Mouse (Mus musculus): ENCODE data around the gene Dnah8. TPM values are rescaled to one million over a fixed set of nuclear protein-coding genes. Genes with fewer than 3 reads are reported as not detected.
"Not testable (repeated sequence)": the region's sequence is repeated elsewhere in the genome, so short reads cannot be mapped to it uniquely, and the experiment has no call there.

Dnah8 gene
- polyA plus RNA-seq, 1 experiment from 2014 or later = 0.85 TPM

DNA sequence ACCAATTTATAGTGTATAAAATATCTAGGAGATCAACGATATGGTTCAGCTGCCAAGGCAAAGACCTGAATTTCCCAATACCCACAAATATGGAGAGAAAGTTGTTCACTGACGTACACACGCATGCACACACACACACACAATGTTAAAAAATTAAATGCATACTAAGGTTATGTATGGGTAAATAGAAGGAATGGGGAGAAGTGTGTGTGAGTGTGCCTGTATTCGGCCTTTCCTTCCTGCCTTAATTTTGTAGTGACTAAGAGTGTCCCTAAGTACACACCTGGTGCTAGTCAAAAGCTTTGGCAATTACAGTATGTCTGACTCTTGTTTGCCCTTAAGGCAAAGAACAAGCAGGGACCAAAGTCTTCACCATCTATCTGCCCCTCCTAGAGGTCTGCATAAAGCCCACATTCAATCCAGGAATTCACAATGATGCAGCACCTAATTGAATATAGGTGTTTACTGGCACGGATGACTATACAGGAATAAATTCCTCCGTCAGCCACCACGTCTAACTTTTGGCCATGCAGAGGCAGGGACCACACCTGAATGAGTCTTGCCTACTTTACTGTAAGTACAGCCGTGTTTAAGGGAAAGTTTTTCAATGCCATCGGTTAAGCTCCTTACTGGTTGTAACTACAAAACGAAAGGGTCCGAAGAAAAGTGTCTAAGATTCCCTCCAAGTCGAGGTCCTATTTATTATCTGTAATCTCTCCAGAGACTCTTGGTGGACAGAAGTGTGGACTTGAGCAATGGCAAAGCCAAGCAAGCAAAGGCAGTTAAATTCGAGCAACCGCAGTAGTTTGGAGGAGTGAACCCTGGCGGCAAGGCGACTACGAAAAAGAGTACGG is 12.7 kb upstream of the Dnah8 start:
- H3K9me3 ChIP-seq (replicated peaks) = no peaks in the 10 kb centered on the region
- 26% methylated on average over 18 of the region's 18 CpGs for WGBS
- no peaks in the 10 kb centered on the region for H3K36me3 ChIP-seq (ENCODE audit: poor library complexity, severe bottlenecking)
- H3K27me3 ChIP-seq = no peaks in the 10 kb centered on the region
- H3K9ac ChIP-seq = peak overlapping the region; percentile 83
- peak overlapping the region; percentile 70; the same call in 1 of the 2 replicates for H3K27ac ChIP-seq
- peak overlapping the region; percentile 72 for H3K4me3 ChIP-seq
- peak overlapping the region; percentile 73 for H3K4me2 ChIP-seq
- ATAC-seq = no peak
- H3K4me1 ChIP-seq = peaks cover 37% of the 10 kb centered on the region

DNA sequence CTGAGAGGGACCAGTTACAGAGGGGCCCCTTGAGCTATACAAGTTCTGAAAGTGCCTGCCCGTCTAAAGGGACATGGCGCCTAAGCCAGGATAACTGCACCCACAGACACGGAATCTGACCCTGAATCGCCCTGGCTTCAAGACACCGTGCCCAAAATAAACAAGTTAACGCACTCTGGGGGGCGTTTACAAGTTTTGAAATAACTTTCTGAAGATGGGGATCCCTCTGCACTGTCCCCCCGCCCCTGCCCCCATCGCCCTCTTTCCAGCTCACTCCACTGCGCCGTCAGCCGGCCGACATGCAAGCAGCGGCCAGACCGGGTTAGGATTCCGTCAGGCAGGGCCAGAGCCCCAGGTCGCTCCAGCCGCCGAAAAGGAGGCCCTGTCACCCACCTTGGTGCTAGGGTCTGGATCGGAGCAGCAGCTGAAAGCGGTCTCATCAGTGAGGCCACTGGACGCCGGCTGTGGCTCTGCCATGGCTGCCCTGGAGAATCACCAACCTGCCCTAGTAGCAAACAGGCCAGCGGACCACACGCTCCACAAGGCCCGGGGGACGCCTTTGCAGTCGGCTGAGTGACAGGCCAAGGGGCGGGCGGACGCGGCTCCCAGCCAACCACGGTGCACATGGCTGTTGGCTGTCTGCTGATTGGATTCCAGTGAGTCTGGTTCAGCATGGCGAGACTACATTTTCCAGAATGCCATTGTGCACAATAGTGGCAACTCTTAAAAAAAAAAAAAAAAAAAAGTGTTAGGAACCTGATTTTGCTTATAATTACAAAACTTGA is 11.9 kb upstream of the Dnah8 start:
- Histone ChIP-seq H3K4me2 (peak overlapping the region; percentile 73), H3K9me3 (replicated peaks) (no peaks in the 10 kb centered on the region), H3K4me3 (peak overlapping the region; percentile 72), H3K27me3 (no peaks in the 10 kb centered on the region), H3K36me3 (ENCODE audit: poor library complexity, severe bottlenecking) (no peaks in the 10 kb centered on the region), H3K27ac (peak overlapping the region; percentile 70), H3K4me1 (peaks cover 32% of the 10 kb centered on the region), H3K9ac (peak overlapping the region; percentile 83)
- whole genome bisulfite sequencing = under 1% methylated on average over 34 of the region's 34 CpGs
- ATAC-seq = peak; percentile 100

DNA sequence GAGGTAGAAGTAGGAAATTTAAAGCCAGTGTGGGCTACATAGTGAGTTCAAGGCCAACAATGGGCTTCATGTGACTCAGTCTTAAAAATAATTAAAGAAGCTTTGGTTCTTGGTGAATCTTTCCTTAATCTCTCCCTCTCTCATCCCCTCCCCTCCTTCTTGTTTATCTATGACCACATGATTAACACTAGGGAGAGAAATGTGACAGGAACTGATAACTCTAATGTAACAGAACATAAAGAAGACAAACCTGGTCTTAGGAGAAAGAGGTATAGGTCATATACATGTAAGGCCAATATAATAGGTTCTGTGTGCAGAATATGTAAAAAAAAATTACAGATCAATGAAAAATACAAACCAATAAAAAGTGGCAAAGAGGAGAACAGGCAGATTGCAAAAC is 10.8 kb upstream of the Dnah8 start:
- no peak overlapping the region for H3K4me2 ChIP-seq
- H3K36me3 ChIP-seq (ENCODE audit: poor library complexity, severe bottlenecking) = no peaks in the 10 kb centered on the region
- H3K27me3 ChIP-seq = no peaks in the 10 kb centered on the region
- no peaks in the 10 kb centered on the region for H3K9me3 ChIP-seq (replicated peaks)
- H3K4me3 ChIP-seq = no peak overlapping the region
- no peak overlapping the region for H3K27ac ChIP-seq
- ATAC-seq = no peak
- H3K4me1 ChIP-seq = peaks cover 22% of the 10 kb centered on the region
- no peak overlapping the region for H3K9ac ChIP-seq

DNA sequence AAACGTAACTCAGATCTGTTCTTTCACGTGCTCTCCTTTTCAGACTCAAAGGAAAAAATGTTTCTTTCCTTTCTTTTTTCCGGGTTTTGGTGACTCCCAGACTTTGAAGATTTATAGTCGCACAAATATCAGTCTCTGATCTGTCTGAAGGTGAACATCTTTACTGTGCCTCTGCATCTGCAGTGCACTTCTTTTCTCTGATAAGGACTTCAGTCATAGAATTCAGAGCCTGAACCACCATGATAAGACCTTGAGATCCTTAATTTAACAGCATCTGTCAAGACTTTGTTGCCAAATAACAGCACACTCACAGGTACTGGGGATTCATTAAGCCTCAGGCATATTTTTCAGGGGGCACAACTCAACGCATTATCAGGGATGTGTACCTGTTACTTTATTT is 8.0 kb upstream of the Dnah8 start:
- Histone ChIP-seq H3K4me3 (no peak overlapping the region), H3K4me1 (peaks cover 9% of the 10 kb centered on the region), H3K4me2 (no peak overlapping the region), H3K9ac (no peak overlapping the region), H3K36me3 (ENCODE audit: poor library complexity, severe bottlenecking) (no peaks in the 10 kb centered on the region), H3K27me3 (no peaks in the 10 kb centered on the region), H3K9me3 (replicated peaks) (no peaks in the 10 kb centered on the region), H3K27ac (no peak overlapping the region)
- 89% methylated on average over 5 of the region's 5 CpGs for WGBS
- ATAC-seq = no peak

DNA sequence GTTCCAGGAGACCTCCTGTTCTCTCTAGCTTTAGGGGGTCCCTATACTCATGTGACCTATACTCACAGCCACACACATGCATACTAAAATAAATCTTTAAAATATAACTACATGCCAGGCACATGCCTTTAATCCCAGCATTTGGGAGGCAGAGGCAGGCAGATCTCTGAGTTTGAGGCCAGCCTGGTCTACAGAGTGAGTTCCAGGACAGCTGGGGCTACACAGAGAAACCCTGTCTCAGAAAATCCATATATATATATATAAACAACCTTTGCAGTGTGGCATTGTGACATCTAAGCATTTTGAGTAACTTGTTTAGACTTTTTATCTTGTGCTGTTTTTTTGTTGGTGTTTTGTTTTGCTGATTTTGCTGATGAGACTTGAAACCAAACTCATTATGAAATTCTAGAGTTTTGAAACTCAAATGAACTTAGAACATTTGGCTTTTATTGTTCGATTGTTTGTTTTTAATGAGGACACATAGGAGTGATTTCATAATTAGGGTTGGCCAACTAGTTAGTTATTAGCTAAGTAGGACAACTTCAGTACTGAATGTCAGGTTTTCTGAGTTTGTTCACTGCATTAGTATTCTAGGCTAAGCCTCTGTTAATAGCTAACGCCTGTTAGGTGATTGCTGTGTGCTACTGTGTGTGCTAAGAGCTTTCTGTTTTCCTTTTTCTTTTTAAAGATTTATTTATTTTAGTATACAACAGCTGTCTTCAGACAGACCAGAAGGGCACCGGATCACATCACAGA is 5.8 kb upstream of the Dnah8 start:
- WGBS = 85% methylated on average over 3 of the region's 3 CpGs

DNA sequence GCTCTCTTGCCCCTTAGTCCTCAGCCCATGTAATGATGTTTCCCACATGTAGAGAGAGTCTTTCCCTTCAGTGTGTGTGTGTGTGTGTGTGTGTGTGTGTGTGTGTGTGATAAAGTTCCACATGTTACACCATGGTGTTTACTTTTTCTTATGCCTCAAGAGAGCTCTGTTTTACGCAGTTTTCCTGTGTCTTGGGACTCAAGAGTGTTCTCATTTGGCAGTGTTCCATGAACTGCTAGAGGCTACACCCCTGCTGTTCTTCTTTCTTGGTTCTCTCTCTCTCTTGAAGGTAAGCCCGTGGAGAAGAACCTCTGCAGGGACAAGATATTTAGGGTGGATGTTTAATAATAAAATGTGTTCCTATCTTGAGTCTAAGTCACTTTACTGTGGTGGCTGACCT is 5.0 kb upstream of the Dnah8 start:
- no peaks in the 10 kb centered on the region for H3K9me3 ChIP-seq (replicated peaks)
- H3K27ac ChIP-seq = no peak overlapping the region
- no peaks in the 10 kb centered on the region for H3K4me1 ChIP-seq
- ATAC-seq = no peak
- no peaks in the 10 kb centered on the region for H3K36me3 ChIP-seq (ENCODE audit: poor library complexity, severe bottlenecking)
- H3K9ac ChIP-seq = no peak overlapping the region
- no peak overlapping the region for H3K4me2 ChIP-seq
- no peaks in the 10 kb centered on the region for H3K27me3 ChIP-seq
- 50% methylated on average over 2 of the region's 2 CpGs for WGBS
- no peak overlapping the region for H3K4me3 ChIP-seq

More for the DNA sequence above, 5.8 kb upstream of the Dnah8 start:
- no peak for ATAC-seq
- H3K4me1 ChIP-seq = no peaks in the 10 kb centered on the region
- no peaks in the 10 kb centered on the region for H3K9me3 ChIP-seq (replicated peaks)
- H3K36me3 ChIP-seq (ENCODE audit: poor library complexity, severe bottlenecking) = no peaks in the 10 kb centered on the region
- no peaks in the 10 kb centered on the region for H3K27me3 ChIP-seq
- H3K4me3 ChIP-seq = no peak overlapping the region
- no peak overlapping the region for H3K9ac ChIP-seq
- no peak overlapping the region for H3K27ac ChIP-seq
- no peak overlapping the region for H3K4me2 ChIP-seq

DNA sequence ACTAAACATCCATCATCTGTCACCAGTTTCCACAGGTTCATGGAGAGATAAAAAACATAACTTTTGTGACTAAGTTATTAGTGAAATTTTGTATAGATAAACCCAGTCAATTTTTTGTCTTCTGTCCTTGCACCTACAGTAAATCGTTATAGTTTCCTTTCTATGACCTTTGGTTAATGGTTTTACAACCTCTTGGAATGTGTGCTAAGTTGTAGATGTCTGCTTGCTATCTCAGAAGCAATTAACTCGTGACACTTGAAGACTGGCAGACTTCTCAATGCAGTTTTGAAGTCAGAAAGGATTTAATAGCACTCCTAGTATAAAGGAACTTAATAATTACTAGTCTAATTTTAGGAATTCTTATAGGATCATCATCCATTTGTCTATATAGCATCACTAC is 3.6 kb upstream of the Dnah8 start:
- Histone ChIP-seq H3K9me3 (replicated peaks) (no peaks in the 10 kb centered on the region), H3K27ac (no peak overlapping the region), H3K36me3 (ENCODE audit: poor library complexity, severe bottlenecking) (no peaks in the 10 kb centered on the region), H3K4me1 (no peaks in the 10 kb centered on the region), H3K4me3 (no peak overlapping the region), H3K9ac (no peak overlapping the region), H3K4me2 (no peak overlapping the region), H3K27me3 (no peaks in the 10 kb centered on the region)
- no peak for ATAC-seq
- WGBS = 74% methylated on average over 2 of the region's 2 CpGs

DNA sequence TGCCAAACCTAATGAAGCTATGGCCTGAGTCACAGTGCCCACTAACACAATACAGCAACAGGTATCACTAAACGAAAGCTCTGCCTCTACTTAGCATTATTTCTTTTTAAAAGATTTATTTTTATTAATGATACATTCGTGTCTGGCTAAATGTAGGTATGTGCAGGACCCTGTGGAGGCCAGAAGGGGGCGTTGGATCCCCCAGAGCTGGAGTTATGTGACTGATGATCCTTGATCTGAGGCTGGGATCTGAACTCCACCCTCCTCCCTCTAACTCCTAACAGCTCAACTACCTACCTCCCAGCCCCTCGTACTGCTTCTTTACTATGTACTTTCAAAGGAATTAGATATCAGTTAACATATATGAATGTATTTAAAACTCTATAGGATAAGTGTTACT is 2.7 kb upstream of the Dnah8 start:
- H3K36me3 ChIP-seq (ENCODE audit: poor library complexity, severe bottlenecking) = no peaks in the 10 kb centered on the region
- H3K4me1 ChIP-seq = no peaks in the 10 kb centered on the region
- no peaks in the 10 kb centered on the region for H3K27me3 ChIP-seq
- no peak overlapping the region for H3K27ac ChIP-seq
- H3K9ac ChIP-seq = no peak overlapping the region
- 68% methylated on average over 4 of the region's 4 CpGs for WGBS
- no peak for ATAC-seq
- H3K9me3 ChIP-seq (replicated peaks) = no peaks in the 10 kb centered on the region
- H3K4me2 ChIP-seq = no peak overlapping the region
- no peak overlapping the region for H3K4me3 ChIP-seq

DNA sequence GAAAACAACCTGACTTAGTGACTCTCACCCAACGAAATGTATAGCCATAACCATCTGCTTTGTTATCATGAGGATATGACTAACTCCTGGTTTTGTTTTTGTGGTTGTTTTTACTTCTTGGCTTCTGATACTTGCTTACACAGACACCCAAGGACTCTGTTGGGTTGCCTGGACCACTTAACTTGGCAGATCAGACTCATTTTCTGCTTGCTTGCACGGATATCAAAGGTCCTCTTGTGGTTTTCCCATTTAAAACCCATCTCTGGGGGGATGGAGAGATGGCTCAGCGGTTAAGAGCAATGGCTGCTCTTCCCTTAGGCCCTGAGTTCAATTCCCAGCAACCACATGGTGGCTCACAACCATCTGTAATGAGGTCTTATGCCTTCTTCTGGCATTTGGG is 954 bp upstream of the Dnah8 start:
- H3K4me3 ChIP-seq = no peak overlapping the region
- no peaks in the 10 kb centered on the region for H3K9me3 ChIP-seq (replicated peaks)
- no peak overlapping the region for H3K4me2 ChIP-seq
- H3K4me1 ChIP-seq = no peaks in the 10 kb centered on the region
- H3K36me3 ChIP-seq (ENCODE audit: poor library complexity, severe bottlenecking) = no peaks in the 10 kb centered on the region
- H3K27me3 ChIP-seq = no peaks in the 10 kb centered on the region
- H3K27ac ChIP-seq = no peak overlapping the region
- WGBS = 90% methylated on average over 3 of the region's 3 CpGs
- H3K9ac ChIP-seq = no peak overlapping the region
- ATAC-seq = no peak

DNA sequence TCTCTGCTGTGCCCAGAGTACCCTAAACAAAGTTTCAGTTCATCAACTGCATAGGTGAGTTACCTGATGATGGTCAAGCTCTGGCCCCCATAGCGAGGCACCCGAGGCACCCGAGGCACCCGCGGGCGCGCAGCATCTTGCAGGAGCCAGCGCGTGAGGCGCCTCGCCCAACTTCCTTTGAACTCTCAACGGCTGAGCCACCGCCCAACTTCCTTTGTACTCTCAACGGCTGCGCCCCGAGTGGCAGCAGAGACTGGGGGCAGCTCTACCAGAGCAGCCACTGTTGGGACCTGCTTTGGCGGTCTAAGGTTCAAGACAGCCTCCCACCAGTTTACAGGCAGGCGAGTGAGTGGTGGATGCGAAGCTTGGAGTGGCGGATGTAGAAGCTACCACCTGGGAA is 2.6 kb downstream of the Dnah8 start, which contains the start of gene Glo1:
Gene Glo1 (minus strand): TSS at position 153 of the 400 bp plus-strand sequence.
- not testable (repeated sequence) for H3K4me1 ChIP-seq; H3K4me2 ChIP-seq; H3K4me3 ChIP-seq; H3K36me3 ChIP-seq (ENCODE audit: poor library complexity, severe bottlenecking); H3K27me3 ChIP-seq; H3K27ac ChIP-seq; ATAC-seq; H3K9ac ChIP-seq; H3K9me3 ChIP-seq (replicated peaks)
- no CpG with 5 or more reads among the region's 20 CpGs for WGBS

DNA sequence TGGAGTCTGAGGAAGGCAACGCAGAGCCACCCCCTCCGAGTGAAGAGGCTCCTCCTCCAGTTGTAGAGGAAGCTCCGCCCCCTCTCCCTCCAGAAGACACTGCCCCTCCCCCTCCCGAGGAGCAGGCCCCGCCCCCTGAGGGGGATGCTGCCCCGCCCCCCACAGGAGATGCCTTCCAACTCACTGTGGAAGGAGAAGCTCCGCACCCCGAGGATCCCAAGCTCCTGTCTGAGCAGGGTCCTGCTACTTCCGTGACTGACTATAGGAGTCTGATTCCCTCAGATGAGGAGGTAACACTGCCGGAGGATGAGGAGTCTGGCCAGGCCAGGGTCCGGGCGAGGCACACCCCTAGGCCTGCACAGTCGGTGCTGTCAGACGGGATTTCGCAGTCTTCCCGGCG is 11.2 kb downstream of the Dnah8 start:
- Histone ChIP-seq H3K9ac (no peak overlapping the region), H3K4me1 (peaks cover 5% of the 10 kb centered on the region; the same call in 1 of the 2 replicates), H3K36me3 (ENCODE audit: poor library complexity, severe bottlenecking) (no peaks in the 10 kb centered on the region), H3K4me3 (no peak overlapping the region), H3K4me2 (peak overlapping the region; percentile 32; the same call in 1 of the 2 replicates), H3K27ac (no peak overlapping the region), H3K9me3 (replicated peaks) (no peaks in the 10 kb centered on the region), H3K27me3 (no peaks in the 10 kb centered on the region)
- WGBS = 19% methylated on average over 17 of the region's 17 CpGs
- ATAC-seq = no peak

DNA sequence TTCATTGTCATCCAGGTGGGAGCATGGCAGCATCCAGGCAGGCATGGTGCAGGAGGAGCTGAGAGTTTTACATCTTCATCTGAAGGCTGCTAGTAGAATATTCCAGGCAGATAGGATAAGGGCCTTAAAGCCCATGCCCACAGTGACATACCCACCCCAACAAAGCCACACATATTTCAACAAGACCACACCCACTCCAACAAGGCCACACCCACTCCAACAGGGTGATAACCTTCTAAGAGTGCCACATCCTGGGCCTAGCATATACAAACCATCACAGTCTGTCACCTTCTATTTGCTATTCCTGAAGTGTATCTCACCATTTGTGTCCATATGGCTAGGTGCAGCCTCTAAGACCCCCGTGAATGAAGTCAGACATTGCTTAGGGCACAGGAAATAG is 13.6 kb downstream of the Dnah8 start:
- no peaks in the 10 kb centered on the region for H3K36me3 ChIP-seq (ENCODE audit: poor library complexity, severe bottlenecking)
- 55% methylated on average over 1 of the region's 1 CpGs for WGBS

More for the DNA sequence above, 13.6 kb downstream of the Dnah8 start:
- no peaks in the 10 kb centered on the region for H3K9me3 ChIP-seq (replicated peaks)
- no peak for ATAC-seq
- peaks cover 5% of the 10 kb centered on the region; the same call in 1 of the 2 replicates for H3K4me1 ChIP-seq
- H3K27ac ChIP-seq = no peak overlapping the region
- H3K9ac ChIP-seq = no peak overlapping the region
- no peaks in the 10 kb centered on the region for H3K27me3 ChIP-seq
- H3K4me2 ChIP-seq = no peak overlapping the region
- H3K4me3 ChIP-seq = no peak overlapping the region
